Mouse (Mus musculus): ENCODE results near the gene Slfn1. TPM values are rescaled to one million over a fixed set of nuclear protein-coding genes. Genes with fewer than 3 reads are reported as not detected.

The Slfn1 gene
- total RNA-seq (2014; rRNA removed) (0.27 and 0.74 TPM in 2 replicates), polyA plus RNA-seq (2012; rRNA removed) (0.19 and 0.38 TPM in 2 replicates)

DNA sequence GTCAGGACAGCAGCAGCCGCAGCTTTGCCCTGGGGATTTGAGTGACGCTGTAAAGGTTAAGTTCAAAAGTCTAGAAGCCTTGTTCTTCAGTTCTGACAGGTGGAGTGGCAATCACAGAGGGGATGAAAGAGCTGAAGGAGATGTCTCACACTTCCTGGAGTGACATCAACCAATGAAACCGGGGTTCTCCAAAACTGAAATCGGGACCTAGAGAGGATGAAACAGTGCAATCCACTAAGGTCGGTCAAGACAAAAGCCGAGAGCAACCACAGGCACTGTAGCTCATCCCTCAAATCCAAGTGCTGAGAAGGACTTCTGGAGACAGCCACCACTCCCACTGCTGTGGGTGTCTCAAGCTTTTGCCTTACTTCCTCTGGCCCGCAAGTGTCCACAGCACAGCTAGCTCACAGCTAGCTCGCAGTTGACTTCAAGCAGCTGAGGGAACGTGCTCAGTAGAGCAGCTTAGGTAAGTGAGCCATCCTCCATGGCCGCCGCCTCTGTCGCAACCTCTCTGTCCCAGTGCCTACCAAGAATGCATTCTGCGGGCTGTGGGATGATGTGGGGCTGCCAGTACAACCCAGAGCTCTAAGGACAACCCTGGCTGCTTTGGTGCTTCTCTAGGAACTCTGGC, at the start of gene Slfn1:
Slfn1 (plus strand) TSS at position 253 of the 631 bp plus-strand sequence.
- no peaks in the 10 kb centered on the region for H3K27me3 ChIP-seq (ENCODE audit: control insufficient read depth, insufficient read depth, low read length)
- H3K36me3 ChIP-seq (ENCODE audit: control insufficient read depth, insufficient read depth, low read length): no peaks in the 10 kb centered on the region
- WGBS: 79% methylated on average over 13 of the region's 13 CpGs
- no peak within 1 kb of the TSS; the same call in 1 of the 2 replicates for H3K9ac ChIP-seq (ENCODE audit: low read depth, low read length)
- peak within 1 kb of the TSS; percentile 2 for H3K4me3 ChIP-seq (ENCODE audit: insufficient read depth, low read depth, low read length)
- H3K27ac ChIP-seq (replicated peaks; ENCODE audit: insufficient read depth, low read depth, low read length): no peak within 1 kb of the TSS
- no peak for DNase-seq (ENCODE audit: extremely low read depth, low read depth, low spot score)
- H3K79me2 ChIP-seq (ENCODE audit: control insufficient read depth, insufficient read depth, low read length): no peaks in the 10 kb centered on the region
- H3K4me1 ChIP-seq (ENCODE audit: control insufficient read depth, insufficient read depth, low read length): no peaks in the 10 kb centered on the region
- no peak for TF ChIP-seq POLR2A (IDR thresholded peaks at IDR 0.05; ENCODE audit: extremely low read depth, insufficient read depth, low read length)
- no peak for TF ChIP-seq CTCF (IDR thresholded peaks at IDR 0.05; ENCODE audit: low read depth, low read length)

DNA sequence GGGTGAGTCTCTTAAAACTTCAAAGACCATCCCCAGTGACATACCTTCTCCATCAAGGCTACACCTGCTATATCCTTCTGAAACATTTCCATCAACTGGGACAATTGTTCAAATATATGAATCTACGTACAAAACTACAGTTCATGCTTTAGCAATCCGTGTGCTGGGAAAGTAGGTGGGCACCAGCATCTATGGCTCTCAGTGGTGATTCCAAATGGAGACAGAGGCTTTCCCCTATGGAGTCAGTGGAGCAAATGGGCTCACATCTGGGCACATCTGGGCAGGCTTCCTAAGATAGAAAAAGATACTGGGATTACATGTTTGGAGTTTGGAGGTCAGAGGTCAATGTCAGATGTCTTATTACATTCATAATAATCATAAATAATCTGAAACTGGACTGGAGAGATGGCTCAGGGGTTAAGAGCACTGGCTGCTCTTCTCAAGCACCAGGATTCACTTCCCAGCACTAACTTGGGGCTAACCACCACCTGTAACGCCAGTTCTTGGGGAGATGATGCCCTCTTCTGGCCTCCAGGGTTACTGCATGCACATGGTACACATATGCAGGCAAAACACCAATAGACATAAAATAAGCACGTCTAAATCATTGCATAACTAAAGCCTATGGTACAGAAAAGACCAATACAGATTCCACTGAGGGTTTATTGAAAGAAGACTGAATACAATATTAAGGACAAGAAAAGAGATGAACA, 48.5 kb upstream of the Slfn1 start:
- Histone ChIP-seq H3K27me3 (ENCODE audit: control insufficient read depth, insufficient read depth, low read length) (no peaks in the 10 kb centered on the region), H3K4me3 (ENCODE audit: insufficient read depth, low read depth, low read length) (no peak overlapping the region), H3K27ac (replicated peaks; ENCODE audit: insufficient read depth, low read depth, low read length) (no peak overlapping the region), H3K36me3 (ENCODE audit: control insufficient read depth, insufficient read depth, low read length) (no peaks in the 10 kb centered on the region), H3K4me1 (ENCODE audit: control insufficient read depth, insufficient read depth, low read length) (no peaks in the 10 kb centered on the region), H3K9ac (ENCODE audit: low read depth, low read length) (no peak overlapping the region), H3K79me2 (ENCODE audit: control insufficient read depth, insufficient read depth, low read length) (no peaks in the 10 kb centered on the region; the same call in 1 of the 2 replicates)
- DNase-seq (ENCODE audit: extremely low read depth, low read depth, low spot score): no peak
- no peak for TF ChIP-seq POLR2A (IDR thresholded peaks at IDR 0.05; ENCODE audit: extremely low read depth, insufficient read depth, low read length)
- TF ChIP-seq CTCF (IDR thresholded peaks at IDR 0.05; ENCODE audit: low read depth, low read length): 0 out of 2 replicates have a peak, but pooled peaks have one; percentile 7
- WGBS: 76% methylated on average over 4 of the region's 4 CpGs

DNA sequence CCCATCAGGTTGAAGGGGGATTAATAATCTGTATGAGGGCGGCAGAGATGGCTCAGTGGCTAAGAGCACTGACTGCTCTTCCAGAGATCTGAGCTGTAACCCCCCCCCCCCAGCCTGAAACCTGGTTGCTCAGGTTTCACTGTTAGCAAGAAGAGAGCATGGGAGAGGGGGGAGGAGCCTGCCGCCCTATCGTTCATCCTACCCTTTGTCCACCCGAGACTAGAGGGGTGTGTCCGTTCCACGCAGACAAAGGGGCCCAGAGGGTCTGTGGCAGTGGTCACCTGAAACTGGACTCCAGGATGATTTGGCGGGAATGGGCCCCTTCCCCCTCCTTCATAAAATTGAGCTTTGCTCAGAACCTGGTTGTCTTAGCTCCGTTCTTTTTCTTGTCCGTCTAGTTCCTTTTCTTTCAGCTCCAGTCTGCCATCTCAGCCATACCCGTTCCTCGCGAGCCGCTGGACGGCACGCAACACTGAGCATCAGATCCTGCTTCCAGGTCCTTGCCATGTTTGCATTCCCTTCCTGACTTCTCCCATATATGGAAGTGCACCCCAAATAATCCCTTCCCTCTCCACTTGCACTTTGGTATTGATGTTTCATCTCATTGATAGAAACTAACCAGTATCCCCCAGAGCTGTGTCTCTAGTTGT, 46.2 kb upstream of the Slfn1 start:
- DNase-seq (ENCODE audit: extremely low read depth, low read depth, low spot score): no peak
- Histone ChIP-seq H3K4me3 (ENCODE audit: insufficient read depth, low read depth, low read length) (no peak overlapping the region), H3K79me2 (ENCODE audit: control insufficient read depth, insufficient read depth, low read length) (no peaks in the 10 kb centered on the region; the same call in 1 of the 2 replicates), H3K27ac (replicated peaks; ENCODE audit: insufficient read depth, low read depth, low read length) (no peak overlapping the region), H3K9ac (ENCODE audit: low read depth, low read length) (no peak overlapping the region), H3K4me1 (ENCODE audit: control insufficient read depth, insufficient read depth, low read length) (no peaks in the 10 kb centered on the region), H3K36me3 (ENCODE audit: control insufficient read depth, insufficient read depth, low read length) (no peaks in the 10 kb centered on the region), H3K27me3 (ENCODE audit: control insufficient read depth, insufficient read depth, low read length) (no peaks in the 10 kb centered on the region)
- TF ChIP-seq POLR2A (IDR thresholded peaks at IDR 0.05; ENCODE audit: extremely low read depth, insufficient read depth, low read length) (no peak), CTCF (IDR thresholded peaks at IDR 0.05; ENCODE audit: low read depth, low read length) (no peak)
- 89% methylated on average over 15 of the region's 15 CpGs for WGBS

DNA sequence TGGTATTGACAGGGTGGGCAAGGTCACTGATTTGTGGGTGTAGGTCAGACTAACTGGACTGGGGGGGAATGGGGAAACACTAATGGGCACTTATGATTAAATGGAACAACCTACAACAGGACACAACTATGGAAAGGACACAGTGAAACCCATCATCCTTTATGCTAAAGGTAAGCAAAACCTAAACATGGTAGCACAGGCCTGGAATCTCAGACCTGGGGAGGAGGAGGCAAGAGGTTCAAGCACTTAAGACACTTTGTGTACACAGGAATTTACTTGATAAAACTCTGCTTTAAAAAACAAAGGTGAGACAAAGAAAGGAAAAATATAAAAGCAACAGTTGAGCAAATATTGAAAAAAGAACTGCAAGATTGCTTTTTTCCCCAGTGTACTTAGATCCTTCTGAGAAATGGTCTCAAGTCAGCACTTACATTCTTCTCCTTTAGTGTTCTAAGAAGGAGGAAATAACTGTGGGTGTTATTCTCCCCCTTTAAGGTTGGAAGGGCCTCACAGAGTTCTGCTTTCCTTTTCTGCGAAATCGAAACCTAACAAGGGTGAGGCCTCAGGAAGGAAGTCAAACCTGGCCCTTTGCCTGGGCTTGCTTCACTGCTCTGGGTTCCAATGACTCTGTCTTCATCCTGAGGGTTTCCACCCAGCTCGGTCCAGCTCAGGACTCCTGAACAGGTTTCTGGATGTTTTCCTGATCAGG, 38.8 kb upstream of the Slfn1 start:
- DNase-seq (ENCODE audit: extremely low read depth, low read depth, low spot score): peak; percentile 60
- Histone ChIP-seq H3K36me3 (ENCODE audit: control insufficient read depth, insufficient read depth, low read length) (no peaks in the 10 kb centered on the region), H3K4me3 (ENCODE audit: insufficient read depth, low read depth, low read length) (no peak overlapping the region), H3K79me2 (ENCODE audit: control insufficient read depth, insufficient read depth, low read length) (no peaks in the 10 kb centered on the region), H3K9ac (ENCODE audit: low read depth, low read length) (no peak overlapping the region), H3K27me3 (ENCODE audit: control insufficient read depth, insufficient read depth, low read length) (no peaks in the 10 kb centered on the region), H3K4me1 (ENCODE audit: control insufficient read depth, insufficient read depth, low read length) (no peaks in the 10 kb centered on the region; the same call in 1 of the 2 replicates), H3K27ac (replicated peaks; ENCODE audit: insufficient read depth, low read depth, low read length) (peak overlapping the region; percentile 51)
- 49% methylated on average over 3 of the region's 3 CpGs for WGBS
- no peak for TF ChIP-seq POLR2A (IDR thresholded peaks at IDR 0.05; ENCODE audit: extremely low read depth, insufficient read depth, low read length)
- no peak for TF ChIP-seq CTCF (IDR thresholded peaks at IDR 0.05; ENCODE audit: low read depth, low read length)

DNA sequence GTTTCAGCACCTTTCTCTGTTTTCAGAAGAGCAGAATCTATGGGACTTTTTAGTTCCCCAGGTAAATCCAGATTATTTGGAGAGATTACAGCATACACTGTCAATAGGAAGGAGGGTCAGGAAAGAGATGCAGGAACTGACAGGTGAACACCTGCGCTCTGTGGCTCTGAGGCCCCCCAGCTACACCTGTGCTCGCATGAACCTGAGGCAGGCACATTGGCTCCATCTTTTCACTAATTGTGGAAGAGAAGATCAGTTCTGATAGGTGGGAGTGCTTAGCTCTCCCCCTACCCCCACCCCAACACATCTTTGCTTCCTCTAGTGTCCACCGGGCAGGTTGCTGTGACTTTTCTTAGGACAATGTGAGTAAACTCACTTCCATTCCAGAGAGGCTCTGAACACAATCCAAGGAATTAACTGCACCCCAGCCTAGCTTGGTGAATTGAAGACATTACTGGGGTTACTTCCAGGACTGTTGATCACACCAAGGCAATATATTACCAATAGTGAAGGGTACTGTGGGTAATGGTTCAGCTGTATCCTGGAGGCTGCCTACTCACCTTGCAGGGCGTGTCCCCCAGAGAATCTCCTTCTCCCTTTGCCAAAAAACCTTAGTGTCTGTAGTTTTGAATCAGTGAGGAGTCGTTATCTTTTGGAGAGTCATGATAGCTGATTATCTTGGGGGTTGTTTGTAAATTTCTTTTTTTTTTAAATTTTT, 38.1 kb upstream of the Slfn1 start:
- Histone ChIP-seq H3K36me3 (ENCODE audit: control insufficient read depth, insufficient read depth, low read length) (no peaks in the 10 kb centered on the region), H3K4me3 (ENCODE audit: insufficient read depth, low read depth, low read length) (no peak overlapping the region), H3K4me1 (ENCODE audit: control insufficient read depth, insufficient read depth, low read length) (no peaks in the 10 kb centered on the region; the same call in 1 of the 2 replicates), H3K27me3 (ENCODE audit: control insufficient read depth, insufficient read depth, low read length) (no peaks in the 10 kb centered on the region), H3K27ac (replicated peaks; ENCODE audit: insufficient read depth, low read depth, low read length) (peak overlapping the region; percentile 51), H3K79me2 (ENCODE audit: control insufficient read depth, insufficient read depth, low read length) (no peaks in the 10 kb centered on the region), H3K9ac (ENCODE audit: low read depth, low read length) (no peak overlapping the region)
- TF ChIP-seq CTCF (IDR thresholded peaks at IDR 0.05; ENCODE audit: low read depth, low read length): no peak
- no peak for TF ChIP-seq POLR2A (IDR thresholded peaks at IDR 0.05; ENCODE audit: extremely low read depth, insufficient read depth, low read length)
- DNase-seq (ENCODE audit: extremely low read depth, low read depth, low spot score): no peak
- 75% methylated on average over 5 of the region's 5 CpGs for WGBS

Measured in liver, adult 2 months (tissue).